Mouse (Mus musculus) stomach, embryonic 16.5 days (tissue): ENCODE measurements around the gene Pheta1. TPM values are rescaled to one million over a fixed set of nuclear protein-coding genes. Genes with fewer than 3 reads are reported as not detected.

Experiments
- ATAC-seq: fragments of 200-750 bp; cut with Nextera tagmentation; 2 replicates; pipeline ENCODE4 v1.8.0; 2017; ENCODE audit warnings: moderate number of reproducible peaks, moderate TSS enrichment; ENCODE audit not compliant: insufficient read depth, low FRiP score
- H3K27ac ChIP-seq: fragments of 300-500 bp; sonication (generic); 2 replicates; pipeline ENCODE4 v1.5.1; 2014; ENCODE audit warnings: low read length
- H3K27me3 ChIP-seq: fragments of 300-500 bp; sonication (generic); 2 replicates; pipeline ENCODE4 v1.6.1; 2014; ENCODE audit warnings: low read length, control low read depth, mixed read lengths; ENCODE audit not compliant: control insufficient read depth, insufficient read depth
- H3K36me3 ChIP-seq: fragments of 300-500 bp; sonication (generic); 2 replicates; pipeline ENCODE4 v1.6.1; 2014; ENCODE audit warnings: low read length; ENCODE audit not compliant: control insufficient read depth, insufficient read depth
- H3K4me1 ChIP-seq: fragments of 300-500 bp; sonication (generic); 2 replicates; pipeline ENCODE4 v1.6.1; 2014; ENCODE audit warnings: low read length, control low read depth, mixed read lengths; ENCODE audit not compliant: control insufficient read depth, insufficient read depth
- H3K4me2 ChIP-seq: fragments of 300-500 bp; sonication (generic); 2 replicates; pipeline ENCODE4 v1.6.1; 2014; ENCODE audit warnings: low read depth, low read length, mixed read lengths
- H3K4me3 ChIP-seq: fragments of 300-500 bp; sonication (generic); replicated peaks from 2 replicates; pipeline ENCODE4 v1.5.1; 2014; ENCODE audit warnings: mild to moderate bottlenecking, low read length
- H3K9ac ChIP-seq: fragments of 300-500 bp; sonication (generic); 2 replicates; pipeline ENCODE4 v1.6.1; 2014; ENCODE audit warnings: low read length
- H3K9me3 ChIP-seq: fragments of 300-500 bp; sonication (generic); replicated peaks from 2 replicates; pipeline ENCODE4 v1.6.1; 2016; ENCODE audit warnings: low read length, control low read depth; ENCODE audit not compliant: control insufficient read depth
- WGBS: fragments of 180-500 bp; shearing (Covaris S2); extraction: QIAGEN DNeasy Blood & Tissue Kit; methylation state at CpG from one replicate; pipeline ENCODE4 v1.1.7; 2014; 5-methylcytosine and 5-hydroxymethylcytosine counted together
- polyA plus RNA-seq: library from polyadenylated mRNA; unstranded; fragments of >200 nt; fragmentation: Nextera tagmentation; extraction: Ambion mirVana; gene quantifications from 2 replicates; pipeline ENCODE4 v1.2.1, GENCODE M21; 2015

Gene Pheta1
- polyA plus RNA-seq, 1 experiment from 2014 or later: 16.9 TPM

GRCm38 (mm10) chr5:121864330-121864729, 15.5 kb downstream of the Pheta1 start:
- no peaks in the 10 kb centered on the region for H3K36me3 ChIP-seq
- no peak overlapping the region for H3K27ac ChIP-seq
- peak overlapping the region; percentile 39 for H3K4me2 ChIP-seq
- H3K9ac ChIP-seq: peak overlapping the region; percentile 55
- WGBS: 12% methylated on average over 10 of the region's 11 CpGs
- no peaks in the 10 kb centered on the region; the same call in 1 of the 2 replicates for H3K4me1 ChIP-seq
- ATAC-seq: no peak
- no peaks in the 10 kb centered on the region for H3K9me3 ChIP-seq
- 0 out of 2 replicates have a peak overlapping the region, but pooled peaks have one; percentile 11 for H3K4me3 ChIP-seq
- no peaks in the 10 kb centered on the region for H3K27me3 ChIP-seq

GRCm38 (mm10) chr5:121867963-121868362, 19.2 kb downstream of the Pheta1 start:
- H3K4me1 ChIP-seq: peaks cover 4% of the 10 kb centered on the region; the same call in 1 of the 2 replicates
- no peaks in the 10 kb centered on the region for H3K36me3 ChIP-seq
- 64% methylated on average over 5 of the region's 5 CpGs for WGBS
- H3K9me3 ChIP-seq: no peaks in the 10 kb centered on the region
- no peaks in the 10 kb centered on the region for H3K27me3 ChIP-seq
- no peak overlapping the region for H3K4me3 ChIP-seq
- H3K9ac ChIP-seq: peak overlapping the region; percentile 7; the same call in 1 of the 2 replicates
- peak; percentile 39; the same call in 1 of the 2 replicates for ATAC-seq
- H3K27ac ChIP-seq: no peak overlapping the region
- no peak overlapping the region for H3K4me2 ChIP-seq

GRCm38 (mm10) chr5:121870832-121871231, 22.0 kb downstream of the Pheta1 start:
- H3K4me3 ChIP-seq: no peak overlapping the region
- no peaks in the 10 kb centered on the region for H3K9me3 ChIP-seq
- no peak for ATAC-seq
- H3K27me3 ChIP-seq: no peaks in the 10 kb centered on the region
- H3K4me2 ChIP-seq: no peak overlapping the region
- H3K9ac ChIP-seq: no peak overlapping the region
- no peaks in the 10 kb centered on the region for H3K36me3 ChIP-seq
- 0 out of 2 replicates have a peak, but pooled peaks cover 4% of the 10 kb centered on the region for H3K4me1 ChIP-seq
- WGBS: 70% methylated on average over 6 of the region's 6 CpGs
- H3K27ac ChIP-seq: 0 out of 2 replicates have a peak overlapping the region, but pooled peaks have one; percentile 6

GRCm38 (mm10) chr5:121871515-121872030, 22.8 kb downstream of the Pheta1 start:
- H3K4me1 ChIP-seq: 0 out of 2 replicates have a peak, but pooled peaks cover 4% of the 10 kb centered on the region
- 81% methylated on average over 13 of the region's 13 CpGs for WGBS
- H3K4me2 ChIP-seq: no peak overlapping the region
- H3K36me3 ChIP-seq: no peaks in the 10 kb centered on the region
- no peak overlapping the region; the same call in 1 of the 2 replicates for H3K9ac ChIP-seq
- H3K27ac ChIP-seq: no peak overlapping the region; the same call in 1 of the 2 replicates
- H3K27me3 ChIP-seq: no peaks in the 10 kb centered on the region
- no peak for ATAC-seq
- no peak overlapping the region for H3K4me3 ChIP-seq
- H3K9me3 ChIP-seq: no peaks in the 10 kb centered on the region

- no peak overlapping the region for H3K4me3 ChIP-seq
- H3K4me1 ChIP-seq: 0 out of 2 replicates have a peak, but pooled peaks cover 4% of the 10 kb centered on the region
- WGBS: 17% methylated on average over 4 of the region's 4 CpGs
- no peaks in the 10 kb centered on the region for H3K36me3 ChIP-seq
- peak; percentile 51; the same call in 1 of the 2 replicates for ATAC-seq
- H3K27ac ChIP-seq: no peak overlapping the region; the same call in 1 of the 2 replicates
- no peak overlapping the region for H3K4me2 ChIP-seq
- no peaks in the 10 kb centered on the region for H3K27me3 ChIP-seq
- no peak overlapping the region for H3K9ac ChIP-seq
- no peaks in the 10 kb centered on the region for H3K9me3 ChIP-seq
Measured at GRCm38 (mm10) chr5:121872158-121872557, 23.4 kb downstream of the Pheta1 start.

- H3K9ac ChIP-seq: no peak overlapping the region
- WGBS: 87% methylated on average over 12 of the region's 12 CpGs
- no peak overlapping the region for H3K4me2 ChIP-seq
- H3K27ac ChIP-seq: no peak overlapping the region
- no peak overlapping the region for H3K4me3 ChIP-seq
- H3K9me3 ChIP-seq: no peaks in the 10 kb centered on the region
- ATAC-seq: no peak
- 0 out of 2 replicates have a peak, but pooled peaks cover 4% of the 10 kb centered on the region for H3K4me1 ChIP-seq
- H3K27me3 ChIP-seq: no peaks in the 10 kb centered on the region
- no peaks in the 10 kb centered on the region for H3K36me3 ChIP-seq
Measured at GRCm38 (mm10) chr5:121875041-121875440, 26.3 kb downstream of the Pheta1 start.

- WGBS: 88% methylated on average over 12 of the region's 12 CpGs
- Histone ChIP-seq H3K4me2 (no peak overlapping the region), H3K9ac (no peak overlapping the region), H3K36me3 (no peaks in the 10 kb centered on the region), H3K4me3 (no peak overlapping the region), H3K27me3 (no peaks in the 10 kb centered on the region), H3K4me1 (0 out of 2 replicates have a peak, but pooled peaks cover under 1% of the 10 kb centered on the region), H3K27ac (no peak overlapping the region), H3K9me3 (no peaks in the 10 kb centered on the region)
- no peak for ATAC-seq
Measured at GRCm38 (mm10) chr5:121876901-121877300, 28.1 kb downstream of the Pheta1 start.

GRCm38 (mm10) chr5:121878703-121879102, 29.9 kb downstream of the Pheta1 start:
- WGBS: 82% methylated on average over 17 of the region's 17 CpGs

GRCm38 (mm10) chr5:121879211-121879610, 30.4 kb downstream of the Pheta1 start:
- no peak for ATAC-seq
- 65% methylated on average over 6 of the region's 6 CpGs for WGBS

More at GRCm38 (mm10) chr5:121878703-121879102, 29.9 kb downstream of the Pheta1 start:
- Histone ChIP-seq H3K9me3 (no peaks in the 10 kb centered on the region), H3K27ac (no peak overlapping the region), H3K27me3 (no peaks in the 10 kb centered on the region), H3K4me2 (no peak overlapping the region), H3K4me3 (no peak overlapping the region), H3K4me1 (no peaks in the 10 kb centered on the region), H3K36me3 (no peaks in the 10 kb centered on the region), H3K9ac (no peak overlapping the region)
- no peak for ATAC-seq

More at GRCm38 (mm10) chr5:121879211-121879610, 30.4 kb downstream of the Pheta1 start:
- no peaks in the 10 kb centered on the region for H3K9me3 ChIP-seq
- no peak overlapping the region for H3K4me2 ChIP-seq
- H3K36me3 ChIP-seq: no peaks in the 10 kb centered on the region
- no peaks in the 10 kb centered on the region for H3K4me1 ChIP-seq
- H3K27me3 ChIP-seq: no peaks in the 10 kb centered on the region
- no peak overlapping the region for H3K27ac ChIP-seq
- H3K9ac ChIP-seq: no peak overlapping the region
- no peak overlapping the region for H3K4me3 ChIP-seq
